Mouse (Mus musculus) regulatory T cell (primary cell): ENCODE measurements at regions not wholly inside any gene's neighbourhood (a gene's known extent, or its start where the extent isn't known, plus 50 kb on each side); places are given as distances from the start of the nearest gene placed in this dataset.

ENCODE experiments used
- in situ Hi-C: fragments of 300-600 bp; cut with MboI, MseI; formaldehyde crosslinking; loops from one replicate; pipeline ENCODE4 v1.15.1; 2025; ENCODE audit warnings: high pct_unique_total_duplicates

DNA sequence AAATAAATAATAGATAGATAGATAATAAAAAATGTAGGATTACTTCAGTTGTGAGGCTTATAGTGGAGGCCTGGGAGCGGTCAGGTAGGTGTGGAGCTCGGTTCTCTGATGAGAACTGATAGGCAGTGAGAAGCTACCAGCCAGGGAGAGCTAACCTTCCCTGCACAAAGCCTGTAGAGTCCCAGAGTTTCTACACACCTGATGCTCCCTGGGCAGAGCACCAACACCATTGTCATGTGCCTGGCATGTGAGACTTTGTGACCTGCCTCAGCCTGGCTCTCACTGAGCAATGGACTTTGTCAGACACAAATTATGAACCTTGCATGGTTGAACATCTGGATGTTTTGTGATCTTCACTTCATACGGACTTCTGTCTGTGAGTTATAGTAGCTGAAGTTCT, 71.1 kb upstream of the Smyd2 start:
- in situ Hi-C loops = loop anchor here (10.0 kb wide), 1 partner anchor 712 kb away; no protein-coding TSS in a partner anchor

DNA sequence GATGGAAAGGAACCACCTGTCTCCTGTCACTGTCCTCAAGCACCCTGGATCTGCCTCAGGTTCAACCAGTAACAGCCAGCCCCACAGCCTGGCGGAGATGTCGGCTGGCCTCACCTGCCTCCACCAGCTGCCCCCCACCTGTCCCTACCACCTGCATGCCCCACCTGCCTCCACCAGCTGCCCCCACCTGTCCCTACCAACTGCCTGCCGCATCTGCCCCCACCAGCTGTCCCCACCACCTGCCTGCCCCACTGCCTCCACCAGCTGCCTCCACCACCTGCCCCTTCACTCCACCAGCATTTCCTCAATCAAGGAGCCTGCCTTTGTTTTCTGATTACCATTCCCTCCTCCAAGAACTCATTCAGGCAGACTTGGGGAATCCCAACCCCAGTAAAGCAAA, 68.9 kb upstream of the Smyd2 start:
- in situ Hi-C loops = loop anchor here (10.0 kb wide), 1 partner anchor 714 kb away; no protein-coding TSS in a partner anchor

DNA sequence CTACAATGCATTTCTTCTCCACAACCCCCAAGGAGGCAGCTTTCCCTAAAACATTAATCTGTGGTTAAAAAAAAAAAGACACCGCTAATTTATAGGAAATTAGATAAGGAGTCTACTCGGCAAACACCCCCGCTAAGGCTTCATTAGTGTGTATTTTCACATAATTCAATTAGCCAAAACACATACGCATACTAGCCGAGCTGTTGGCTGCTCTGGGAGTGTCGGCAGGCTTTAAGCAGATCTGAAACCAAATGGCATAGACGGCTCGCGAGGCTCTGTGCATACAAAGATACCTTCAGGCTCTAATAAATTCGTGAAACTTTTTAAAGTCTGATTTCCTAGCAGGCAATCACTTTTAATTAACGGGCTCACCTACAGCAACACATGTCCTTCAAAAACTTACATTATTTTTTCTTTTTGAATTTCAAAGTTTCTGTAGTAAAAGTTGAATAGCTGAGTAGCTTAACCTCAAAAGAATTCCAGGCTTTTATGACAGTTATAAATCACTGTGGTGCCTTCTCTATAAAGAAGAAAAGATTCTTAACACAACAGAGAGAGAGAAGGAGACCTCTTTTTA, 68.0 kb upstream of the Smyd2 start:
- in situ Hi-C loops = loop anchor here (10.0 kb wide), 1 partner anchor 715 kb away; no protein-coding TSS in a partner anchor

DNA sequence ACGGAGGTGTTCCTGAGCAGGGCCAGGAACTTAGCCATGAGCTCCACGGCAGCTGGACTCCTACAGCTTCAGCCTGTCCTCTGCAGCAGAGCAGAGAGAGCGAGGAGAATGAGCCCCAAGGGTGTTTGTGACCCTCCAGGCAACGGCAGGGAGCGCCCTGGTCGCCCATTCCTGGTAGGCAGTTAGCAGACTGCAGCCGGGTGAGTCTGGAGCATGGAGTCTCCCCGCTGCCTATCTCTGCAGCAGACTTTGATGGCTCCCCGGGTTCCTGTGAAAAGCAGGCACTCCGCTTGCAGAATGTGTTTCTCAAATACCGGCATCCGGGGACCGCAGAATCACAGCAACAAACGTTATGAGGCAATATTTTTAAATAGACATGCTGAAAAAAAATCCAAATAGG, 67.2 kb upstream of the Smyd2 start:
- in situ Hi-C loops = no loop called here

DNA sequence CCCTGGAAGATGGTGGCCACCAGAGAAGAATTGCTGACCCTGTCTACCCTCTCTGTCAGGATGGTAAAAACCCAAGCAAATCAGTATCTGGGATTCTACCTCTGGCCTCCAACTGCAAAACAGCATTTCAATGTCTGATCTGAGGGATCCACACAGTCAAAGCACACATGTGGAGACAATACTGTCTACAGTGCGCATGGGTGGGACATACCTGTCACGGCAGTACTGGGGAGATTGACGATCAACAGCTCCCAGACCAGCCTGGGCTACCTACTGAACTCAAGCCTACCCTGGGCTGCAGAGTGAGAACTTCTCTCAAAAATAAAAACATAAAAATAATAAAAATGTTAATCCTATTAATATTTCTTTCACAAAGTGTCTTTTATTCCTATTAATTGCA, 66.7 kb upstream of the Smyd2 start:
- in situ Hi-C loops = no loop called here

DNA sequence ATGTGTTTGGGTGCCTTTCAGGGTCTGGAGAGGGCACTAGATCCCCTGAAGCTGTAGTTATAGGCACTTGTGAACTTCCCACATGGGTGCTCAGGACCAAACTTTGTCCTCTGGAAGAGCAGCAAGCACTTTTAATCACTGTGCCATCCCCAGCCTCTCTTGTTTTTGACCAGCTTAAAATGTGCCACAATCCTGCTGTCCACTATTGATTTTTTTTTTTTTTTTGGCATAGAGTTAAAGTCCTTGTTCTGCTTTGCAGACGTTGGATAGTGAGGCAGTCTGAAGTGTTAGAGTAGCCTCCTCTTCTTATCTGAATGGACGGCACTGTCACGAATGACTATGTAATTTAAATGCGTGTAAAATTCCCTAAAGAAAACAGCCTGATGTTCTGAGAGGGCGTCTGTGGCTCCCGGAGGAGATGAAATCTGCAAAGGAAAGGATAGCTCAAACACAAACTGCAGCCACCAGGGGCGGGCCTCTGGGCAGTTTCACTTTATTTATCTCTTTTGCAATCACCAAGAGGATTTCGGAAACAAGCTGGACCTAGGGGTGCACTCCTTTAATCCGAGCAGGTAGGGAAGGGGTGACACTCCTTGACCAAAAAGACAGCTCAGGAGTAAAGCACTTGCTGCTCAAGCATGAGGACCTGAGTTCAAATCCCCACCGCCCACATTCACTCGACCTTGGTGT, 63.5 kb upstream of the Smyd2 start:
- in situ Hi-C loops = no loop called here

DNA sequence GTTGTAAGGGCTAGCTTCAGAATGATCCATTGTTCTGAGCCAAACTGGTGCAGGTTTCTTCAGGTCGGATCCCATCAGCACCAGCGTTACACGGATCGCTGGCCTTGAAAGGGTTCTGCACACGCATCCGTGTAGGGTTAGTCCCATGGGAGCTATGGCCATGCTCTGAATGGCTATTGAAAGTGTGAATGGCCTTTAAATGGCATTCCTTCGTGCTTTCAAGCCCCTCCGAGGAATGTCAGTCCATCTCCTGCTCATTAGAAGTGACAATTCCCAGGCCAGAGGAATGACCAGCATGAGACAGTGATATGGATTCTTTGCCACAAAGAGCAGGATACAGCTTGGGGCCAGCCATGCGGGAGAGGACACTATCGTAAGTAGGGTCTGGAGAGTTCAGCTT, 56.1 kb upstream of the Smyd2 start:
- in situ Hi-C loops = no loop called here

DNA sequence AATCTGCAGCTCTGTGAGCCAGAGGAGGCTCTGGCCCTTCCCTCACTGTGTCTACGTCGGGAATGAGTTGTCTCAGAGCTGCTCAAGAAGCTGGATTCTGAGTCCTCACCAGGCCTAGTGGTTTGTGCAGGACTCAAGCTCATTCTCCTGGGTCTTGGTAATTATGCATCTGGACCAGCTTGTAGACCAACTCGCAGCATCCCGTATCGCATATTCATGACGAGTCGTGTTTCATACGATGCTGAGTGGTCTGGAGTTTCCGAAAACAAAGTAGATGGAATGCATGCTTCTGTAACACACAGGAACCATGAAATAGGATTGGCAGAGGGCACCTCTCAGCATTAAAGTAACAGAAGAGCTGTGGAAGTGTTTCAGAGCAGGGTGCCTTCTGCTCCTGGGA, 53.5 kb upstream of the Smyd2 start:
- in situ Hi-C loops = no loop called here

DNA sequence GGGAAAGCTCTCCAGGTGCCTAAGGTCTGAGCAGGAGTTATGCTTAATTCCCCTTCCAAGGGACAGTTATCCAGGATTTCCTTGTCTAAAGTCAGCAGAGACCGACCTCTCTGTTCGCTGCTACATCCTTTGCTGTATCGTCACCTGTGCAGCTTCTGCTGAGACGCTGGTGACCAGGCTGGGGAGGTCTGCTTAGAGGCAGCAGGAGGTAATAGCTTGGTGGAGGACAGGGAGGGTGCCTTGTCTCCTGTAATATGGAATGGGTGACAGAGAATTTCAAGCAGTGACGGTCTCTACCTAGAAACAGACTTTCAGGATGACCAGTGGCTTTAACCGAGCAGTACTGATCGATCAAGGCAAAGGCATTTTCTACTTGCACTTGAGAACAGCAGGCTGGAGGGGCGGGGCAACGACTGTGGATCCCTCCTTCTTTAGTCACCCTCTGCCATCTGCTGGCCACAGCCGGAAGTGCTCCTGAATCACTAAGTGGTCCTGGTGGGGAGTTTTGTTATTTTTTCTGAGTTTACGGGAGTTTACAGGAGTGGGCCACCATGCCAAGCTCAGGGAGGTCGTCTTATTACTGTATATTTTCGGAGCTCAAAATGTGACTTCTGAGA, 50.7 kb upstream of the Smyd2 start:
- in situ Hi-C loops = loop anchor here (5.0 kb wide), 3 partner anchors 46 to 271 kb away; no protein-coding TSS in a partner anchor
